Mouse (Mus musculus) left cerebral cortex, adult 8-10 months (tissue): Measurements from ENCODE around the gene Gm14190. TPM values are rescaled to one million over a fixed set of nuclear protein-coding genes. Genes with fewer than 3 reads are reported as not detected.
"Not testable (repeated sequence)": the region's sequence is repeated elsewhere in the genome, so short reads cannot be mapped to it uniquely, and the experiment has no call there.

Source experiments
- DNase-seq, 2 experiments: peaks; one replicate each; pipeline ENCODE4 v3.0.0; 2022; ENCODE audit warnings: low spot score in 2 of 2
- total RNA-seq, 4 experiments: library from RNA; stranded (reverse); gene quantifications; 2 replicates each; pipeline ENCODE4 v1.2.4; 2022

Gm14190 gene
- not detected for total RNA-seq

DNA sequence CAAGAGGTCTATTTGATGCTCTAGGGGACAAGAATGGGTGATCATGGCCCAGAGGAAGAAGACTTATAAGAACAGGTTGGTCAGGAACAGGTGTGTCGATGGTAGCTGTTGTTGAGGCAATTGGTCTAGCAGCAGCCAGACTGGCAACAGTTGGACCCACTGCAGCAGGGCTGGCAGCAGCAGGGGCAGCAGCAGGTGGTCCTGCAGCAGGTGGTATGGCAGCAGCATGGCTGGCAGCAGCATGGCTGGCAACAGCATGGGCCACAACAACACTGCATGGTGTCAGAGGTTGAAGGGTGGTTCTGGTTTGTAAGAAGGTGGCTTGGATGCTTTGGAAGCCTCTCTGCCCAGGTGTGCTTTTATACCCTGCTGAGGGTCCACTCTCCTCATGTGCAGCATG is at the start of gene Gm14190:
Gm14190 (minus strand) TSS at position 278 of the 400 bp plus-strand sequence.
- DNase-seq, result no peak

DNA sequence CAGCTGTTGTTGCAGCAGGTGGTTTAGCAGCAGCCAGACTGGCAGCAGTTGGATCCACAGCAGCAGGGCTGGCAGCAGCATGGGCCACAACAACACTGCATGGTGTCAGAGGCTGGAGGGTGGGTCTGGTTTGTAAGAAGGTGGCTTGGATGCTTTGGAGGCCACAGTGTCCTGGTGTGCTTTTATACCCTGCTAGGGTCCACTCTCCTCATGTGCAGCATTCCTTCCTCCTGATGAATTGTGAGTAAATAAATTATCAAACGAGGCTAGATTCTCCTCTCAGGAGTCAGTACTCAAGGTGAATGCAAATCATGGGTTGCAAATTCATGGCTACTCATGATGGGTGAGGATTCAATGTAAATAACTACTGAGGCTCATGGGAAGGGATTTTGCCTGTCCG is 43.6 kb upstream of the Gm14190 start, which contains the start of gene Gm14180:
Gm14180 (minus strand) TSS at position 101 of the 400 bp plus-strand sequence.
- DNase-seq, result no peak

DNA sequence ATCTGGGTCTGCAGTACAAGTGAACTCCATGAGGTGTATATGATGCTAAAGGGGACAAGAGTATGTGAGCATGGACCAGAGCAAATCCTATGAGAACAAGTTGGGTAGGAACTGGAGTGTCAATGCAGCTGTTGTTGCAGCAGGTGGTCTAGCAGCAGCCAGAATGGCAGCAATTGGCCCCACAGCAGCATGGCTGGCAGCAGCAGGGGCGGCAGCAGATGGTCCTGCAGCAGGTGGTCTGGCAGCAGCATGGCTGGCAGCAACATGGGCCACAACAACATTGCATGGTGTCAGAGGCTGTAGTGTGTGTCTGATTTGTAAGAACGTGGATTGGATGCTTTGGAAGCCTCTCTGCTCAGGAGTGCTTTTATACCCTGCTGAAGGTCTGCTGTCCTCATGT is 33.5 kb upstream of the Gm14190 start:
- DNase-seq, result no peak

DNA sequence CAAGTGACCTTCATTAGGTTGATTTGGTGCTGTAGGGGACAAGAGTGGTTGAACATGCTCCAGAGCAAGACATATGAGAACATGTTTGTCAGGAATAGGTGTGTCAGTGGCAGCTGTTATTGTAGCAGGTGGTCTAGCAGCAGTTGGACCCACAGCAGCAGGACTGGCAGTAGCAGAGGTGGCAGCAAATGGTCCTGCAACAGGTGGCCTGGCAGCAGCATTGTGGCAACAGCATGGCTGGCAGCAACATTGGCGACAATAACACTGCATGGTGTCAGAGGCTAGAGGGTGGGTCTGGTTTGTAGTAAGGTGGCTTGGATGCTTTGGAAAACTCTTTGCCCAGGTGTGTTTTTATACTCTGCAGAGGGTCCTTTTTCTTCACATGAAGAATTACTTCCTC is 28.2 kb upstream of the Gm14190 start:
- DNase-seq, result no peak

DNA sequence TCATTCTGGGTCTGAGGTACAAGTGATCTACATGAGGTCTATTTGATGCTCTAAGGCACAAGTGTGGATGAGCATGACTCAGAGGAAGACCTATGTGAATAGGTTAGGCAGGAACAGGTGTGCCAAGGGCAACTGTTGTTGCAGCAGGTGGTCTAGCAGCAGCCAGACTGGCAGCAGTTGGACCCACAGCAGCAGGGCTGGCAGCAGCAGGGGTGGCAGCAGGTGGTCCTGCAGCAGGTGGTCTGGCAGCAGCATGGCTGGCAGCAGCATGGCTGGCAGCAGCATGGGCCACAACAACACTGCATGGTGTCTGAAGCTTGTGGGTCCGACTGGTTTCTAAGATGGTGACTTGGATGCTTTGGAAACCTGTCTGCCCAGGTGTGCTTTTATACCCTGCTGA is 5.3 kb downstream of the Gm14190 start:
- not testable (repeated sequence) for DNase-seq

DNA sequence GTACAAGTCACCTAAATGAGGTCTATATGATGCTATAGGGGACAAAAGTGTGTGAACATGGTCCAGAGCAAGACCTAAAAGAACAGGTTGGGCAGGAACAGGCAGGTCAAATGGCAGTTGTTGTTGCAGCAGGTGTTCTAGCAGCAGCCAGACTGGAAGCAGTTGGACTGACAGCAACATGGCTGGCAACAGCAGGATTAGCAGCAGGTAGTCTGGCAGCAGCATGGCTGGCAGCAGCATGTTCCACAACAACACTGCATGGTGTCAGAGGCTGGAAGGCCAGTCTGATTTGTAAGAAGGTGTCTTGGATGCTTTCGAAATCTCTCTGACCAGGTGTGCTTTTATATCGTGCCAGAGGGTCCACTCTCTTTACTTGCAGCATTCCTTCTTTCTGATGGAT is 7.1 kb downstream of the Gm14190 start:
- DNase-seq, result no peak

DNA sequence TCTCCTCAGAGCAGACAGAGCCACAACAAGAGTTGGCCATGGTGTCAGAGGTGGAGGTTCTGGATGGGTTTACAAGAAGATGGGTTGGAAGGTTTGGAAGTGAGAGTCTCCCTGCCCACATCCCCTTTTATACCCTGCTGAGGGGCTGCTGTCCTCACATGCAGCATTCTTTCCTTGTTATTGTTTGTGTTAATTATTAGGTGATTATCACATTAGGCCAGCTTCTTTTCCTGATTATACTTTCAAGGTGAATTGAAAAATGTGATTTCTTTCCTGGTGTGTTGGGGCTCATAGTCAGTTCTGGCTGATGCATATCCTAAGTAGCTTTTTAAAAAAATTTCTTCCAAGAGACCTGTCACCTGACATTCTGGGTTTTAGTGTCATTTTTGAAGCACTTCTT is 24.7 kb downstream of the Gm14190 start, which contains the start of gene Krtap4-6:
Krtap4-6 (minus strand) TSS at position 101 of the 400 bp plus-strand sequence.
- DNase-seq, result no peak

DNA sequence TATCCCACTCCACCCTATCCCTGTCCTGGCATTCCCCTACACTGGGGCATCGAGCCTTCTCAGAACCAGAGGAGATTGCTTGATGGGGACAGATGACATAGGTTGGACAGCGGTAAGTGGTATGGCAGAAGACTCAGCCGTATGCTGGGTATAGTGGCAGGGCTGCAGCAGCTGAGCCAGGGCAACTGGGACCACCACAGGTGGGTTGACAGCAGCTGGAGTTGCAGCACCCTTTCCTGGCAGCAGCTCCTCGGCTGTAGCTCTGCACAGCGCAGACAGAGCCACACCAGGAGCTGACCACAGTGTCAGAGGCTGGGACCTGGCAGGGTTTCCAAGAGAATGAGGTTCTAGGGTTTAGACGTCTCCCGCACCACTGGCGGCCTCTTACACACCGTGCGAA is 27.7 kb downstream of the Gm14190 start:
- DNase-seq, result no peak

DNA sequence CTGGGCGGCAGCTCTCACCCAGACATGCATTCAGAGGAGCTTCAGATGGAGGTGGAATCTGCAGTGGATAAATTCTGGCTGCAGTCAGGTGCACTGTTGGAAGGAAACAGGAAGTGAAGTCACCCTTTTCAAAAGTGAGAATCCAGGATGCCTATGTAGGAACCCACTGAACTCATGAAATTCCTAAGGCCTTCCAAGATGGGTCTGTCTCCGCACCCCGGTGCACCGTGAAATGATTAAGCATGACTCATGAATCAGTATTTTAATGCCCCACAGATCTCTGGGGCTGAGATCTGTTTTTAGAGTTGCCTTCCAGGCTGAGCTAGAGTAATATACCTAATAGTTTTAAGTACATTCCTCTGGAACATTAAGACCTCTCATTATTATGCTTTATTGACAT is 31.3 kb downstream of the Gm14190 start:
- DNase-seq, result no peak

DNA sequence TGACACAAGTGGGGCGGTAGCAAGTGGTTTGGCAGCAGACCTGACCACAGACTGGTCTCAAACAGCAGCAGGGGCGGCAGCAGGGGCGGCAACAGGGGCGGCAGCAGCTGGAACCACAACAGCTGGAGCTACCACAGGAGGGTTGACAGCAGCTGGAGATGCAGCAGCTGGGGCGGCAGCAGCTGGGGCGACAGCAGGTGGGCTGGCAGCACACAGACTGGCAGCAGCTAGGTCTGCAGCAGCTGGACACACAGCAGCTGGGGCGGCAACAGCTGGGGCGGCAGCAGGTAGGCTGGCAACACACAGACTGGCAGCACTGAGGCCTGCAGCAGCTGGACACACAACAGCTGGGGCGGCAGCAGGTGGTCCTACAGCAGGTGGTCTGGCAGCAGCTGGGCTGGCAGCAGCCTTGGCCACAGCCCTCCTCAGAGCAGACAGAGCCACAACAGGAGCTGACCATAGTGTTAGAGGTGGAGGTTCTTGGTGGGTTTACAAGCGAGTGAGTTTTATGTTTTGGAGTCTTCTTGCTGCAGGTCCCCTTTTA is 32.0 kb downstream of the Gm14190 start, which contains the start of gene Gm11563:
Gm11563 (minus strand) TSS at position 494 of the 544 bp plus-strand sequence.
- DNase-seq, result not testable (repeated sequence)

DNA sequence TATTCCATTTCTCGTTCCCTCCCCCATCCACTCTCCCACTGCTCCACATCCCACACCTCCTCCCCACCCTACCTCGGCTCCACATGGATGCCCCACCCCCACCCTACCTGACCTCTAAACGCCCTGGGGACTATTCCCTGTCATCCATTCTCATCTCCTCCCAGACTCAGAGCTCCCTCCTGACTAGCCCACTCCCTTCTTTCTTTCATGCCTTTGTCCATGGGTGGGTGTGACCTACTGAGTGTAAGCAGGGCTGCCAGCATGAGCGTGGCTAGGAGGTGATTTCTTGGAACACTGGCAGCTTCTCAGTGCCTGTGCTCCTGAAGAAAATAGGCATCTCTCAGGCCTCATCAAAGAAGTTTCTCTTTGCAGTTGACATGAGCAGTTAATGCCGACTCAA is 33.5 kb downstream of the Gm14190 start:
- DNase-seq, result no peak

DNA sequence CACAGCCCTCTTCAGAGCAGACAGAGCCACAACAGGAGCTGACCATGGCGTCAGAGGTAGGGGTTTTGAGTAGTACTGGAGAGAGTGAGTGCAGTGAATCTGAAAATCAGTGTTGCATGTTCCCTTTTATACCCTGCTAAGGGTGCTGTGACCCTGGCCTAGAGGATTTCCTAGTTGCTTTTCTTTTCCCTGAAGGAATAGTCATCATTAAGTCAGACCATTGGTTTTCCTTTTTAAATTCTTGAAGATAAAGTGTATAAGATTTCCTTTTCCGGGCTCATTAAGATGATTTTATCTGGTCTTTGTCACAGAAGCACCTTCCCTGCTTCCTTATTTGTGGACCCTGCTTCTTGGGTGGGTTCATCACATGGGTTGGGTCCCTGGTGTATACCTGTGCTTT is 40.4 kb downstream of the Gm14190 start, which contains the start of gene Gm11555:
Gm11555 (minus strand) TSS at position 101 of the 400 bp plus-strand sequence.
- no peak for DNase-seq

DNA sequence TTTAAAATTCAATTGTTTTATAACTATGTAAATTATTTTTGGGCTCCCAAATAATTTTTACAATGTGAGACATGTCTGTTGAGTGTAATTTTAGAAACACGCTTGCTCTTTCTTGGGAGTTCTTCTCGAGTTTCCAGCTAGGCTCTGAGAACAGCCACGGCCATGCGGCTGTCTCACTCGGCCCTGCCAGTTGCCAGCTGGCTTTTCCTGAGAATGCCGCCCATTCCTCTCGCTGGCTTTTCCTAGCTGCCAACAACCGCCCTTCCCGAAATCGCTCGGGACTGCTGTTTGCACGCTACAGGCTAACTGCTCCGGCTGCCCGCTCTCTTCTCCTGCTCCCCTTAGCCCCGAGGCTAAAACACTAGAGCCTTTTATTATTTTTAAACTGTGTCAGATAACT is 44.1 kb downstream of the Gm14190 start:
- DNase-seq, result no peak

DNA sequence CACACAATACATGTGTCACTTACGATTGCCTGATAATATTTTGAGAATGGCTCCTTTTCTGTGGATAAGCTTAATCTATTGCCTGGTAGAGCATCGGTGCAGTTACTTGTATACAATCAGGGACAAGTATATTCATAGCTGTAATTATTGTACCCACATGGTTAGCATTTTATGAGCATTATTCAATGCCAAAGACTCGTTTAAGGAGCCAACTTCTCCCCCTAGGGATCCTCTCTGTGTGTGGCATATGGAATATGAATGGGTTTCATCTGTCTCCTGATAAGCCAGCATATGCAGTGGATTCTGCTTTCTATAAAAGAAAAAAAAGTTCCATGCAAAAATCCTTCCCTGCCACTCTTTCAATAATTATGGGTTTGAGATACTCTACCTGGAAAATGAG is 46.2 kb downstream of the Gm14190 start:
- no peak for DNase-seq

DNA sequence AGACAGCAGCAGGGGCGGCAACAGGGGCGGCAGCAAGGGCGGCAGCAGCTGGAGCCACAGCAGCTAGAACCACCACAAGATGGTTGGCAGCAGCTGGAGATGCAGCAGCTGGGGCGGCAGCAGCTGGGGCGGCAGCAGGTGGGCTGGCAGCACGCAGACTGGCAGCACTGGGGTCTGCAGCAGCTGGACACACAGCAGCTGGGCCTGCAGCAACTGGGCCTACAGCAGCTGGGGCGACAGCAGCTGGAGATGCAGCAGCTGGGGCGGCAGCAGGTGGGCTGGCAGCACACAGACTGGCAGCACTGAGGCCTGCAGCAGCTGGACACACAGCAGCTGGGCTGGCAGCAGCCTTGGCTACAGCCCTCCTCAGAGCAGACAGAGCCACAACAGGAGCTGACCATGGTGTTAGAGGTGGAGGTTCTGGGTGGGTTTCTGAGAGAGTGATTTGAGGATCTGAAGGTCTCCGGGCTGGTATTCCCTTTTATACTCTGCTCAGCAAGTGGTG is 46.9 kb downstream of the Gm14190 start, which contains the start of gene Krtap4-7:
Krtap4-7 (minus strand) TSS at position 455 of the 505 bp plus-strand sequence.
- not testable (repeated sequence) for DNase-seq

DNA sequence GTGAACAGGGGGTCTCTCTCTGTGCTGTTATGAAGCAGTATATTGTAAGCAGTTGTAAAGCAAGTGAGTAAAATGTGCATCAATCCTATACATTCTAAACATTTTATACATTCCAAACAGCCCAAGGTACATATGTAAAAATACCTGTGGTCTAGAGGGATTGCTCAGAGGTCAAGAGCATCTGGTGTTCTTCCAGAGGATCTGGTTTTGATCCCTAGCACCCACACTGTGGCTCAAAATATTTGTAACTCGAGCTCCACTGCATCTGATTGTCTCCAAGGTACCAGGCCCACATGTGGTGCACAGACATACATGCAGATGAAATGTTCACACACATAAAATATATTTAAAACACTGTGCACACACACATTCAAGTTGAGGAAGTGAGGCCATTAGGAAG is 49.6 kb downstream of the Gm14190 start:
- DNase-seq, result no peak

Other genes with a start within 250 kb of the Gm14190 start
- gene Krt23, start 197.6 kb downstream of the Gm14190 start, total RNA-seq, result not detected
- not detected for gene Krt39, start 169.4 kb downstream of the Gm14190 start, total RNA-seq
- gene Krt40, start 147.6 kb downstream of the Gm14190 start, total RNA-seq, result not detected
- not detected for gene Krtap3-3, start 139.9 kb downstream of the Gm14190 start, total RNA-seq
- gene Krtap3-2, start 133.9 kb downstream of the Gm14190 start, total RNA-seq, result not detected
- not detected for gene Gm11939, start 131.3 kb downstream of the Gm14190 start, total RNA-seq
- gene Krtap3-1, start 124.1 kb downstream of the Gm14190 start, total RNA-seq, result not detected
- gene Krtap1-5, start 109.7 kb downstream of the Gm14190 start, total RNA-seq, result not detected
- gene Krtap1-4, start 107.1 kb downstream of the Gm14190 start, total RNA-seq, result not detected
- not detected for gene Krtap1-3, start 99.4 kb downstream of the Gm14190 start, total RNA-seq
- gene Krtap9-3, start 92.6 kb downstream of the Gm14190 start, total RNA-seq, result not detected
- gene Gm11938, start 87.4 kb downstream of the Gm14190 start, total RNA-seq, result not detected
- gene Gm11937, start 80.6 kb downstream of the Gm14190 start, total RNA-seq, result not detected
- not detected for gene Krtap2-4, start 75.9 kb downstream of the Gm14190 start, total RNA-seq
- not detected for gene Gm11562, start 70.3 kb downstream of the Gm14190 start, total RNA-seq
- not detected for gene Krtap4-1, start 62.5 kb downstream of the Gm14190 start, total RNA-seq
- gene Krtap4-2, start 55.7 kb downstream of the Gm14190 start, total RNA-seq, result not detected
- gene Krtap4-7, start 46.7 kb downstream of the Gm14190 start, total RNA-seq, result not detected
- not detected for gene Gm11555, start 40.5 kb downstream of the Gm14190 start, total RNA-seq
- gene Gm11563, start 31.8 kb downstream of the Gm14190 start, total RNA-seq, result not detected
- not detected for gene Krtap4-6, start 24.8 kb downstream of the Gm14190 start, total RNA-seq
- gene Gm14180, start 43.5 kb upstream of the Gm14190 start, total RNA-seq, result not detected
- gene Gm11595, start 82.2 kb upstream of the Gm14190 start, total RNA-seq, result not detected
- not detected for gene Krtap4-8, start 90.0 kb upstream of the Gm14190 start, total RNA-seq
- gene Krtap4-9, start 94.5 kb upstream of the Gm14190 start, total RNA-seq, result not detected
- not detected for gene Gm11596, start 102.7 kb upstream of the Gm14190 start, total RNA-seq
- not detected for gene Gm11569, start 108.2 kb upstream of the Gm14190 start, total RNA-seq
- not detected for gene Gm11554, start 113.7 kb upstream of the Gm14190 start, total RNA-seq
- gene Krtap4-13, start 119.2 kb upstream of the Gm14190 start, total RNA-seq, result not detected
- gene Gm11564, start 124.9 kb upstream of the Gm14190 start, total RNA-seq, result not detected
- not detected for gene 2300003K06Rik, start 147.3 kb upstream of the Gm14190 start, total RNA-seq
- not detected for gene Krtap4-16, start 160.9 kb upstream of the Gm14190 start, total RNA-seq
- not detected for gene Gm11568, start 167.2 kb upstream of the Gm14190 start, total RNA-seq
- gene Gm11559, start 173.7 kb upstream of the Gm14190 start, total RNA-seq, result not detected
- gene Krtap9-1, start 182.6 kb upstream of the Gm14190 start, total RNA-seq, result not detected
- gene Gm11567, start 188.4 kb upstream of the Gm14190 start, total RNA-seq, result not detected
- not detected for gene Krtap31-1, start 217.2 kb upstream of the Gm14190 start, total RNA-seq
- gene Gm11565, start 224.0 kb upstream of the Gm14190 start, total RNA-seq, result not detected
- not detected for gene Krtap31-2, start 245.6 kb upstream of the Gm14190 start, total RNA-seq